Mouse (Mus musculus) leukemia stem cell, adult 10-12 weeks (primary cell): ENCODE measurements around the gene Cracr2a. TPM values are rescaled to one million over a fixed set of nuclear protein-coding genes. Genes with fewer than 3 reads are reported as not detected.

Experiments
- polyA plus RNA-seq: library from polyadenylated mRNA; stranded (reverse); fragments of >175 nt; gene quantifications from 2 replicates; pipeline ENCODE4 v1.2.3, GENCODE M21; 2012; ENCODE audit warnings: low replicate concordance

The Cracr2a gene
- 0.12 and 0.93 TPM in 2 replicates for polyA plus RNA-seq

DNA sequence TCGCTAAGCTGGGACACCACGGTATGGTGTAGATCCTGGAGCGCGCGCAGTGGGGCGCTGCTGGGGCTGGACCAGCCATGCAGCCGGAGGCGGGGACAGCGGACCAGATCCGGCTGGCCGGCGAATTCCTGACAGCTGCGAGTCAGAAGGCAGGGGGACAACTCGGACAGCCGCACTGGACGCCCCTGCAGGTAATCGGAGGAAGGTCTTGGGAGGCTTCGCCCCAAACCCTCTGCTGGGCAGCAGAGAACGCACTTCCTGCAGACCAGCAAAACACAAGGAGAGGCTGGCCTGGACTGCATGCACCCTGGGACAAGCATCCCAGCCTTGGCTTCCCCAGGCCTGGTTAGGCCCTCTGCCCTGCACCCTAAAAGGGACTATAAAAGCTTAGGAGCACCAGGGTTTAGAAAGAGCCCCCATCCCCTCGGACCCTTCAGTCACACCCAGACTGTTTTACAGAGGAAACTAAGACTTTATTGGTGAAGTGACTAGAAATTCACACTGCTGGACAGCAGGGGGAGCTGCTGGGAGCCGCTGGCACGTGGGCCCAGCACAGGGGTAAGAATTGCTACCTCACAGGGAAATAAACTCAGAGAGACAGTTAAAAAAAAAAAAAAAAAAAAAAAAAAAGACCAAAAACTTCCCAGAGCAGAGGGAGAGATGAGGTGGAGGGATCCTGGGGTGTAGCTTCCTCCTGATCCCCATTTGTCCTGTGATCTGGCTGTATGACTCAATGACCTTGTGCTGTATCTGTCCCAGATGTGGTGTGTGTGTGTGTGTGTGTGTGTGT, at the start of gene Cracr2a:
TSS of gene Cracr2a (plus strand) at position 108 of the 790 bp plus-strand sequence.

Other genes starting within 250 kb of the Cracr2a start
- gene Parp11, start 114.5 kb upstream of the Cracr2a start, polyA plus RNA-seq, result 7.1 and 15.8 TPM in 2 replicates
- not detected in 2 replicates for gene Prmt8, start 208.1 kb downstream of the Cracr2a start, polyA plus RNA-seq